Mouse (Mus musculus): ENCODE results near the gene Krt79. TPM values are rescaled to one million over a fixed set of nuclear protein-coding genes. Genes with fewer than 3 reads are reported as not detected.

Krt79 gene
- polyA plus RNA-seq (2014; fragmentation: Nextera tagmentation; extraction: Ambion mirVana), result 0.20 and 0.22 TPM in 2 replicates

GRCm38 (mm10) chr15:101940274-101940829, at the start of gene Krt79:
Gene Krt79, minus strand, starts transcription at chr15:101940324.
- ATAC-seq (ENCODE audit: insufficient read depth), result peak; percentile 17; the same call in 1 of the 2 replicates
- Histone ChIP-seq H3K9me3 (ENCODE audit: low read depth, low read length) (no peaks in the 10 kb centered on the region), H3K4me2 (no peak within 1 kb of the TSS), H3K9ac (no peak within 1 kb of the TSS), H3K4me1 (ENCODE audit: insufficient read depth) (no peaks in the 10 kb centered on the region), H3K27me3 (ENCODE audit: insufficient read depth, low read length) (no peaks in the 10 kb centered on the region), H3K4me3 (ENCODE audit: low read depth, low read length) (no peak within 1 kb of the TSS), H3K27ac (ENCODE audit: low read depth) (no peak within 1 kb of the TSS), H3K36me3 (ENCODE audit: insufficient read depth) (no peaks in the 10 kb centered on the region)
- no peak for DNase-seq
- WGBS, result 55% methylated on average over 6 of the region's 6 CpGs
- no peak for TF ChIP-seq CTCF (IDR thresholded peaks at IDR 0.05; ENCODE audit: low read depth)

GRCm38 (mm10) chr15:101988714-101989113, 48.6 kb upstream of the Krt79 start:
- no peak overlapping the region for H3K4me2 ChIP-seq
- H3K9me3 ChIP-seq (ENCODE audit: low read depth, low read length), result no peaks in the 10 kb centered on the region
- no peaks in the 10 kb centered on the region for H3K27me3 ChIP-seq (ENCODE audit: insufficient read depth, low read length)
- no peaks in the 10 kb centered on the region for H3K4me1 ChIP-seq (ENCODE audit: insufficient read depth)
- H3K36me3 ChIP-seq (ENCODE audit: insufficient read depth), result no peaks in the 10 kb centered on the region
- H3K4me3 ChIP-seq (ENCODE audit: low read depth, low read length), result no peak overlapping the region
- ATAC-seq (ENCODE audit: insufficient read depth), result no peak
- no peak overlapping the region for H3K9ac ChIP-seq
- WGBS, result 65% methylated on average over 8 of the region's 8 CpGs
- TF ChIP-seq CTCF (IDR thresholded peaks at IDR 0.05; ENCODE audit: low read depth), result peak; percentile 40
- H3K27ac ChIP-seq (ENCODE audit: low read depth), result no peak overlapping the region
- DNase-seq, result no peak

GRCm38 (mm10) chr15:101988119-101988518, 48.0 kb upstream of the Krt79 start:
- Histone ChIP-seq H3K27ac (ENCODE audit: low read depth) (no peak overlapping the region), H3K4me3 (ENCODE audit: low read depth, low read length) (no peak overlapping the region), H3K36me3 (ENCODE audit: insufficient read depth) (no peaks in the 10 kb centered on the region), H3K4me2 (no peak overlapping the region), H3K4me1 (ENCODE audit: insufficient read depth) (no peaks in the 10 kb centered on the region), H3K9me3 (ENCODE audit: low read depth, low read length) (no peaks in the 10 kb centered on the region), H3K9ac (no peak overlapping the region), H3K27me3 (ENCODE audit: insufficient read depth, low read length) (no peaks in the 10 kb centered on the region)
- TF ChIP-seq CTCF (IDR thresholded peaks at IDR 0.05; ENCODE audit: low read depth), result peak; percentile 96
- ATAC-seq (ENCODE audit: insufficient read depth) (peak; percentile 16; the same call in 1 of the 2 replicates), DNase-seq (peak; percentile 95)
- WGBS, result under 1% methylated on average over 10 of the region's 10 CpGs

- H3K27ac ChIP-seq (ENCODE audit: low read depth), result no peak overlapping the region
- no peak for ATAC-seq (ENCODE audit: insufficient read depth)
- H3K9me3 ChIP-seq (ENCODE audit: low read depth, low read length), result no peaks in the 10 kb centered on the region
- WGBS, result 8% methylated on average over 6 of the region's 6 CpGs
- H3K4me3 ChIP-seq (ENCODE audit: low read depth, low read length), result no peak overlapping the region
- no peak overlapping the region for H3K9ac ChIP-seq
- DNase-seq, result no peak
- no peaks in the 10 kb centered on the region for H3K4me1 ChIP-seq (ENCODE audit: insufficient read depth)
- TF ChIP-seq CTCF (IDR thresholded peaks at IDR 0.05; ENCODE audit: low read depth), result no peak
- peak overlapping the region; percentile 62 for H3K4me2 ChIP-seq
- H3K36me3 ChIP-seq (ENCODE audit: insufficient read depth), result no peaks in the 10 kb centered on the region
- no peaks in the 10 kb centered on the region for H3K27me3 ChIP-seq (ENCODE audit: insufficient read depth, low read length)
Measured at GRCm38 (mm10) chr15:101984746-101985145, 44.6 kb upstream of the Krt79 start.

GRCm38 (mm10) chr15:101983949-101984601, 44.0 kb upstream of the Krt79 start:
- peak; percentile 94 for ATAC-seq (ENCODE audit: insufficient read depth)
- Histone ChIP-seq H3K4me3 (ENCODE audit: low read depth, low read length) (peak overlapping the region; percentile 26), H3K4me2 (peak overlapping the region; percentile 62), H3K27me3 (ENCODE audit: insufficient read depth, low read length) (no peaks in the 10 kb centered on the region), H3K9me3 (ENCODE audit: low read depth, low read length) (no peaks in the 10 kb centered on the region), H3K4me1 (ENCODE audit: insufficient read depth) (no peaks in the 10 kb centered on the region), H3K27ac (ENCODE audit: low read depth) (peak overlapping the region; percentile 81), H3K9ac (peak overlapping the region; percentile 43), H3K36me3 (ENCODE audit: insufficient read depth) (no peaks in the 10 kb centered on the region)
- whole genome bisulfite sequencing, result under 1% methylated on average over 15 of the region's 15 CpGs
- DNase-seq, result peak; percentile 99
- TF ChIP-seq CTCF (IDR thresholded peaks at IDR 0.05; ENCODE audit: low read depth), result peak; percentile 97

GRCm38 (mm10) chr15:101983315-101983948, 43.3 kb upstream of the Krt79 start:
- Histone ChIP-seq H3K4me2 (peak overlapping the region; percentile 62), H3K9me3 (ENCODE audit: low read depth, low read length) (no peaks in the 10 kb centered on the region), H3K4me3 (ENCODE audit: low read depth, low read length) (peak overlapping the region; percentile 26; the same call in 1 of the 2 replicates), H3K27ac (ENCODE audit: low read depth) (no peak overlapping the region; the same call in 1 of the 2 replicates), H3K36me3 (ENCODE audit: insufficient read depth) (no peaks in the 10 kb centered on the region), H3K27me3 (ENCODE audit: insufficient read depth, low read length) (no peaks in the 10 kb centered on the region), H3K4me1 (ENCODE audit: insufficient read depth) (no peaks in the 10 kb centered on the region), H3K9ac (0 out of 2 replicates have a peak overlapping the region, but pooled peaks have one; percentile 43)
- ATAC-seq (ENCODE audit: insufficient read depth) (no peak), DNase-seq (no peak)
- peak; percentile 8; the same call in 1 of the 2 replicates for TF ChIP-seq CTCF (IDR thresholded peaks at IDR 0.05; ENCODE audit: low read depth)
- 71% methylated on average over 13 of the region's 13 CpGs for WGBS

GRCm38 (mm10) chr15:101980849-101981248, 40.7 kb upstream of the Krt79 start:
- peak overlapping the region; percentile 51 for H3K27ac ChIP-seq (ENCODE audit: low read depth)
- DNase-seq (no peak), ATAC-seq (ENCODE audit: insufficient read depth) (no peak)

More at GRCm38 (mm10) chr15:101980849-101981248, 40.7 kb upstream of the Krt79 start:
- Histone ChIP-seq H3K36me3 (ENCODE audit: insufficient read depth) (no peaks in the 10 kb centered on the region), H3K4me3 (ENCODE audit: low read depth, low read length) (no peak overlapping the region), H3K27me3 (ENCODE audit: insufficient read depth, low read length) (no peaks in the 10 kb centered on the region), H3K9me3 (ENCODE audit: low read depth, low read length) (no peaks in the 10 kb centered on the region), H3K4me1 (ENCODE audit: insufficient read depth) (peaks cover 22% of the 10 kb centered on the region), H3K4me2 (no peak overlapping the region), H3K9ac (no peak overlapping the region)
- TF ChIP-seq CTCF (IDR thresholded peaks at IDR 0.05; ENCODE audit: low read depth), result no peak
- 38% methylated on average over 6 of the region's 6 CpGs for WGBS

Measured in lung, embryonic 14.5 days (tissue).